ENCODE assay signal across 14 mouse cellular contexts in genomic region chr5:146921224-146921623, GRCm38 (mm10). TPM values are rescaled to one million over a fixed set of nuclear protein-coding genes. Genes with fewer than 3 reads are reported as not detected.
DNase-seq lines count a peak whose midpoint lies in the region; ATAC-seq and TF ChIP-seq lines count a peak whose summit lies in the region.
"Had no signal": no experiment of that assay in that cellular context is flagged by ENCODE, and none has a peak within 500 bp of the region (broad histone marks: within the 10 kb centered on the region; RNA-seq: fewer than 3 reads in every experiment).

No protein-coding gene starts in this region.

- 0 out of 2 replicates have a peak overlapping the region, but pooled peaks have one; percentile 42 for H3K4me3 ChIP-seq in heart, embryonic 13.5 days
- no peak overlapping the region for H3K4me3 ChIP-seq in heart, embryonic 10.5 days
- H3K4me3 ChIP-seq in E14TG2a.4 (replicated peaks; ENCODE audit: low read length), result 0 out of 2 replicates have a peak overlapping the region, but pooled peaks have one; percentile 37
- peak overlapping the region; percentile 25; the same call in 1 of the 2 replicates for H3K4me3 ChIP-seq in midbrain, embryonic 14.5 days (replicated peaks; ENCODE audit: low read depth, low read length)
- H3K4me3 ChIP-seq: heart, adult 2 months had no signal

- no peak overlapping the region for H3K27ac ChIP-seq in heart, embryonic 13.5 days (replicated peaks)
- no peak overlapping the region for H3K27ac ChIP-seq in heart, embryonic 10.5 days
- H3K27ac ChIP-seq in midbrain, embryonic 14.5 days (replicated peaks; ENCODE audit: low read depth, low read length), result no peak overlapping the region
- H3K27ac ChIP-seq: heart, adult 2 months; kidney, postnatal 0 days had no signal

- no peak for ATAC-seq in heart, embryonic 13.5 days (ENCODE audit: extremely low read depth, insufficient number of reproducible peaks, low FRiP score, low TSS enrichment)
- peak; percentile 69 for ATAC-seq in granulocyte monocyte progenitor cell, adult 5-6 weeks (replicated peaks; ENCODE audit: poor library complexity, severe bottlenecking)
- no peak for ATAC-seq in midbrain, embryonic 14.5 days (ENCODE audit: low FRiP score, low TSS enrichment)

- WGBS in heart, embryonic 13.5 days, result 49% methylated on average over 8 of the region's 8 CpGs
- WGBS in heart, embryonic 10.5 days, result 52% methylated on average over 8 of the region's 8 CpGs
- WGBS in midbrain, embryonic 14.5 days, result 52% methylated on average over 8 of the region's 8 CpGs

- H3K9me3 ChIP-seq in heart, embryonic 13.5 days, result no peaks in the 10 kb centered on the region
- H3K9me3 ChIP-seq in heart, embryonic 10.5 days, result no peaks in the 10 kb centered on the region
- H3K9me3 ChIP-seq in E14TG2a.4 (ENCODE audit: low read length), result no peaks in the 10 kb centered on the region
- H3K9me3 ChIP-seq in midbrain, embryonic 14.5 days (ENCODE audit: control insufficient read depth, low read length), result peaks cover 3% of the 10 kb centered on the region; the same call in 1 of the 2 replicates

- peaks cover 14% of the 10 kb centered on the region for H3K4me1 ChIP-seq in heart, embryonic 13.5 days
- peaks cover 19% of the 10 kb centered on the region for H3K4me1 ChIP-seq in heart, embryonic 10.5 days
- peaks cover 62% of the 10 kb centered on the region for H3K4me1 ChIP-seq in E14TG2a.4 (replicated peaks; ENCODE audit: low read depth, low read length)
- peaks cover 14% of the 10 kb centered on the region; the same call in 1 of the 2 replicates for H3K4me1 ChIP-seq in midbrain, embryonic 14.5 days (ENCODE audit: control insufficient read depth, insufficient read depth, low read length)

- H3K9ac ChIP-seq in heart, embryonic 13.5 days, result no peak overlapping the region
- H3K9ac ChIP-seq in midbrain, embryonic 14.5 days (replicated peaks; ENCODE audit: low read length), result no peak overlapping the region

- no peak for DNase-seq in heart, embryonic 10.5 days (ENCODE audit: low spot score)
- DNase-seq in midbrain, embryonic 14.5 days, result no peak
- no peak for DNase-seq in ovary, postnatal 14 days (ENCODE audit: low spot score)
- no peak for DNase-seq in spleen, postnatal 14 days (ENCODE audit: low spot score in 2 of 2)
- DNase-seq in layer of hippocampus, postnatal 36 days, result no peak
- DNase-seq: cerebellum, adult 9-11 months; heart, adult 2 months; left cerebral cortex, postnatal 4 days; lung, adult 18-20 months; thymus, postnatal 25 days had no signal

- peak overlapping the region; percentile 73 for H3K4me2 ChIP-seq in heart, embryonic 13.5 days
- peak overlapping the region; percentile 61 for H3K4me2 ChIP-seq in midbrain, embryonic 14.5 days (ENCODE audit: low read length)

- no peaks in the 10 kb centered on the region for H3K36me3 ChIP-seq in heart, embryonic 13.5 days
- H3K36me3 ChIP-seq in heart, embryonic 10.5 days, result no peaks in the 10 kb centered on the region
- H3K36me3 ChIP-seq in E14TG2a.4 (ENCODE audit: insufficient read depth, low read length), result no peaks in the 10 kb centered on the region
- no peaks in the 10 kb centered on the region for H3K36me3 ChIP-seq in midbrain, embryonic 14.5 days (ENCODE audit: control insufficient read depth, insufficient read depth, low read length)

- TF ChIP-seq CTCF in E14TG2a.4 (conservative IDR thresholded peaks at IDR 0.05; ENCODE audit: low read length), result no peak

- peaks cover 6% of the 10 kb centered on the region; the same call in 1 of the 2 replicates for H3K27me3 ChIP-seq in heart, embryonic 13.5 days (replicated peaks)
- no peaks in the 10 kb centered on the region for H3K27me3 ChIP-seq in heart, embryonic 10.5 days (ENCODE audit: insufficient read depth, poor library complexity, severe bottlenecking)
- H3K27me3 ChIP-seq in E14TG2a.4 (ENCODE audit: insufficient read depth, low read length), result no peaks in the 10 kb centered on the region
- no peaks in the 10 kb centered on the region for H3K27me3 ChIP-seq in midbrain, embryonic 14.5 days (ENCODE audit: control insufficient read depth, insufficient read depth, low read length)

RNA-seq across cellular contexts. Expression of gene Gtf3a, which starts 27.2 kb away (rescaled TPM):
- 79.2 and 84.9 TPM in 2 replicates for polyA plus RNA-seq in heart, embryonic 13.5 days (2015; fragmentation: Nextera tagmentation; extraction: Ambion mirVana)
- polyA plus RNA-seq in heart, embryonic 10.5 days (2016; fragmentation: Nextera tagmentation; extraction: Ambion mirVana), result 102 and 125 TPM in 2 replicates
- 85.0 and 114 TPM in 2 replicates for total RNA-seq in granulocyte monocyte progenitor cell, adult 5-6 weeks (2014; fragmentation: Nextera tagmentation)
- 126 and 134 TPM in 2 replicates for total RNA-seq in granulocyte monocyte progenitor cell, adult 5-6 weeks (2017)
- 102 and 110 TPM in 2 replicates for polyA plus RNA-seq in midbrain, embryonic 14.5 days (2014; fragmentation: Nextera tagmentation; extraction: Ambion mirVana)
- total RNA-seq in layer of hippocampus, postnatal 36 days (2021), result 10 to 100 TPM; 21.6 to 25.8 TPM

RNA-seq across cellular contexts. Expression of gene Mtif3, which starts 42.4 kb away (rescaled TPM):
- 20.5 and 22.7 TPM in 2 replicates for polyA plus RNA-seq in heart, embryonic 13.5 days (2015; fragmentation: Nextera tagmentation; extraction: Ambion mirVana)
- 20.6 and 22.2 TPM in 2 replicates for polyA plus RNA-seq in heart, embryonic 10.5 days (2016; fragmentation: Nextera tagmentation; extraction: Ambion mirVana)
- 9.5 and 11.8 TPM in 2 replicates for total RNA-seq in granulocyte monocyte progenitor cell, adult 5-6 weeks (2014; fragmentation: Nextera tagmentation)
- 24.9 and 27.5 TPM in 2 replicates for total RNA-seq in granulocyte monocyte progenitor cell, adult 5-6 weeks (2017)
- polyA plus RNA-seq in midbrain, embryonic 14.5 days (2014; fragmentation: Nextera tagmentation; extraction: Ambion mirVana), result 30.0 and 32.3 TPM in 2 replicates
- total RNA-seq in layer of hippocampus, postnatal 36 days (2021), result 10 to 100 TPM; 20.9 to 22.3 TPM
